Mouse (Mus musculus) bone marrow macrophage, adult 2 months (primary cell): ENCODE data around the gene Abt1.

Experiments
- CTCF ChIP-seq: IDR thresholded peaks from 2 replicates; pipeline ENCODE4 v1.5.1; 2012; ENCODE audit warnings: low read depth, mild to moderate bottlenecking, low read length, moderate library complexity
- POLR2A ChIP-seq: IDR thresholded peaks from 2 replicates; pipeline ENCODE4 v1.6.1; 2012; ENCODE audit warnings: mild to moderate bottlenecking, low read depth, low read length, borderline replicate concordance

- TF ChIP-seq CTCF (no peak), POLR2A (no peak)
Measured at GRCm38 (mm10) chr13:23387548-23387947, 36.1 kb downstream of the Abt1 start.
